In the genomic region with DNA sequence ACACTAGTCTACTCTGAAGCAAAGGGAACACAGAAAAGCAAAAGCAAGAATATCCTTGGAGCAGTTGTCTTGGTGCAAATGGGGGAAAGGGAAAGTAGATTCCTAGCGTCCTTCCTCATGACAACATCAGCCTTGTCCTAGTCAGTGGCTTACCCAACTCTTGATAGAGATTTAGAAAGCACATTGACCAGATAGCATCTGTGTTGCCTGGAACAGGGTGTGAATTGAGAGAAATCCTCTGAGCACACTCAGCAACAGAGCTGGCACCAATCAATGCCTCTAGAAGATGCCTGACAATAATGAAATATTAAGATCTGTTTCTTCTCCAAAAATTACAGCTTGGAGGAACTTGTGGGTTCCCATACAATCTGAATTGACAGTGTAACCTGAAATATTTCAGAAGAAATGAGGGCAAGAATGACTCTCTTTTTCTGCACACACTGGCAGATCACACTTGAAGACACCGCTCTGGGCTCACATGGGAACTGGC, we compare ENCODE assay signal across 36 mouse cellular contexts. TPM values are rescaled to one million over a fixed set of nuclear protein-coding genes. Genes with fewer than 3 reads are reported as not detected.
"Had no signal": no experiment of that assay in that cellular context is flagged by ENCODE, and none has a peak within 500 bp of the region (broad histone marks: within the 10 kb centered on the region; RNA-seq: fewer than 3 reads in every experiment).

No protein-coding gene starts in this region.

- H3K4me2 ChIP-seq: limb, embryonic 12.5 days; limb, embryonic 13.5 days; limb, embryonic 15.5 days; liver, embryonic 11.5 days; liver, embryonic 12.5 days; liver, embryonic 13.5 days; liver, embryonic 15.5 days; lung, embryonic 14.5 days; lung, embryonic 15.5 days; midbrain, embryonic 11.5 days; midbrain, embryonic 12.5 days; midbrain, embryonic 13.5 days; midbrain, embryonic 15.5 days; neural tube, embryonic 12.5 days had no signal

- ATAC-seq: liver, embryonic 12.5 days; liver, postnatal 0 days; lung, postnatal 0 days; midbrain, embryonic 13.5 days; midbrain, embryonic 15.5 days; midbrain, embryonic 16.5 days had no signal

- H3K9me3 ChIP-seq: limb, embryonic 10.5 days; limb, embryonic 12.5 days; limb, embryonic 13.5 days; limb, embryonic 15.5 days; liver, embryonic 12.5 days; liver, embryonic 13.5 days; liver, embryonic 15.5 days; lung, embryonic 15.5 days; megakaryocyte, embryonic 14.5 days; midbrain, embryonic 10.5 days; midbrain, embryonic 12.5 days; midbrain, embryonic 13.5 days; midbrain, embryonic 15.5 days; neural tube, embryonic 12.5 days had no signal

- DNase-seq: left cerebral cortex, postnatal 4 days; liver; liver, embryonic 13.5 days; liver, postnatal 0 days; lung, adult 18-20 months; lung, adult 2 months; lung, embryonic 14.5 days; lung, postnatal 10 days; lung, postnatal 14 days; lung, postnatal 36 days; lung, postnatal 4 days; midbrain, embryonic 14.5 days had no signal

- H3K4me3 ChIP-seq: limb, embryonic 10.5 days; limb, embryonic 12.5 days; limb, embryonic 13.5 days; limb, embryonic 15.5 days; liver, embryonic 12.5 days; liver, embryonic 13.5 days; liver, embryonic 15.5 days; lung, embryonic 15.5 days; megakaryocyte, embryonic 14.5 days; midbrain, embryonic 10.5 days; midbrain, embryonic 12.5 days; midbrain, embryonic 13.5 days; midbrain, embryonic 15.5 days; myocyte; neural tube, embryonic 12.5 days had no signal

- H3K4me1 ChIP-seq: limb, embryonic 10.5 days; limb, embryonic 12.5 days; limb, embryonic 13.5 days; limb, embryonic 15.5 days; liver, embryonic 12.5 days; liver, embryonic 13.5 days; liver, embryonic 15.5 days; lung, embryonic 15.5 days; megakaryocyte, embryonic 14.5 days; midbrain, embryonic 10.5 days; midbrain, embryonic 12.5 days; midbrain, embryonic 13.5 days; midbrain, embryonic 15.5 days; neural tube, embryonic 12.5 days had no signal

- H3K27me3 ChIP-seq: limb, embryonic 12.5 days; limb, embryonic 13.5 days; limb, embryonic 15.5 days; liver, embryonic 12.5 days; liver, embryonic 13.5 days; liver, embryonic 15.5 days; lung, embryonic 15.5 days; megakaryocyte, embryonic 14.5 days; midbrain, embryonic 12.5 days; midbrain, embryonic 13.5 days; midbrain, embryonic 15.5 days; neural tube, embryonic 12.5 days had no signal

- H3K9ac ChIP-seq: limb, embryonic 12.5 days; limb, embryonic 13.5 days; limb, embryonic 15.5 days; liver, embryonic 12.5 days; liver, embryonic 13.5 days; liver, embryonic 14.5 days; liver, embryonic 15.5 days; liver, postnatal 0 days; lung, embryonic 14.5 days; lung, embryonic 15.5 days; midbrain, embryonic 12.5 days; midbrain, embryonic 13.5 days; midbrain, embryonic 15.5 days; neural tube, embryonic 12.5 days had no signal

- H3K27ac ChIP-seq: limb, embryonic 10.5 days; limb, embryonic 12.5 days; limb, embryonic 13.5 days; limb, embryonic 15.5 days; liver, embryonic 12.5 days; liver, embryonic 13.5 days; liver, embryonic 14.5 days; liver, embryonic 15.5 days; lung, embryonic 15.5 days; macrophage; midbrain, embryonic 10.5 days; midbrain, embryonic 12.5 days; midbrain, embryonic 13.5 days; midbrain, embryonic 15.5 days; neural tube, embryonic 12.5 days had no signal

- H3K36me3 ChIP-seq: limb, embryonic 10.5 days; limb, embryonic 12.5 days; limb, embryonic 13.5 days; limb, embryonic 15.5 days; liver, embryonic 12.5 days; liver, embryonic 13.5 days; liver, embryonic 15.5 days; lung, embryonic 15.5 days; midbrain, embryonic 10.5 days; midbrain, embryonic 12.5 days; midbrain, embryonic 13.5 days; midbrain, embryonic 15.5 days; neural tube, embryonic 12.5 days had no signal

RNA-seq across cellular contexts. Expression of gene Adtrp, which starts 42.7 kb away (rescaled TPM):
- total RNA-seq: left cerebral cortex, postnatal 4 days; megakaryocyte-erythroid progenitor cell, adult 5-6 weeks; midbrain, postnatal 0 days had no signal
- polyA plus RNA-seq: limb, embryonic 10.5 days; limb, embryonic 11.5 days; liver, embryonic 12.5 days; liver, embryonic 13.5 days; lung, embryonic 14.5 days; midbrain, embryonic 10.5 days; midbrain, embryonic 11.5 days; midbrain, embryonic 12.5 days; midbrain, embryonic 13.5 days; midbrain, embryonic 14.5 days; midbrain, embryonic 15.5 days; midbrain, embryonic 16.5 days; midbrain, postnatal 0 days; myocyte; neural tube, embryonic 11.5 days had no signal
